Mouse (Mus musculus) spleen, adult 2 months (tissue): ENCODE measurements around the gene Ttc34.

Experiments
- CTCF ChIP-seq: fragments of 200-500 bp; IDR thresholded peaks from 2 replicates; pipeline ENCODE4 v1.5.1; 2011; ENCODE audit warnings: mild to moderate bottlenecking, inconsistent platforms; ENCODE audit not compliant: insufficient read depth, insufficient read length, insufficient replicate concordance; ENCODE audit errors: extremely low read depth
- POLR2A ChIP-seq: fragments of 200-500 bp; IDR thresholded peaks from 2 replicates; pipeline ENCODE4 v1.6.1; 2011; ENCODE audit warnings: low read depth, low read length, inconsistent platforms

DNA sequence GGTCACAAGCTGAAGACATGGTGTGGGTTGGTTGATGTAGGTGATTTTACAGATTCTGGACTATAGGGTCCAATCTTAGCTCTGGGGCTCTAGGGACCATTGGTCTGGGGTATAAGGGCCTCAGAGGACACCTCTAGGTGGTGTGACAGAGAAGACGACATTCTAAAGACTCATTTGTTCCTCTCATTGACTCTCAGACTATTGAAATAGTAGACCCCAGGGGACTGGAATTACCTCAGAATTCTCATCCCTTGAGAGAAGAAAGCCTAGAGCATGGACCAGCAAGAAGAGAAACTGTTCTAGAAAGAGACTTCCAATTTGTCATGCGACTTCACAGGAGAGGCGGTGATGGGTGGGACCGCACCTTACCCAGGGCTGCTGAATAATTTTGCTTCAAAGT is 77.0 kb downstream of the Ttc34 start:
- TF ChIP-seq POLR2A (no peak), CTCF (no peak)
